Mouse (Mus musculus) heart, postnatal 10 days (tissue): ENCODE measurements around the gene Tbk1. TPM values are rescaled to one million over a fixed set of nuclear protein-coding genes. Genes with fewer than 3 reads are reported as not detected.

Experiments used
- DNase-seq, 2 experiments: peaks; one replicate each; pipeline ENCODE4 v3.0.0; 2021
- intact Hi-C: fragments of 180-260 bp; cut with DNase I; formaldehyde crosslinking; loops from one replicate; pipeline ENCODE4 v1.15.1; 2025
- total RNA-seq, 2 experiments: library from RNA; stranded (reverse); gene quantifications; 2 replicates each; pipeline ENCODE4 v1.2.3; 2021

Gene Tbk1
- total RNA-seq, 2 experiments from 2014 or later: 17.3 to 19.5 TPM

- intact Hi-C loops: no loop called here
- DNase-seq: no peak
These were observed 36.9 kb downstream of the Tbk1 start for GRCm38 (mm10) chr10:121549670-121550069.

GRCm38 (mm10) chr10:121547162-121547561 lies 39.4 kb downstream of the Tbk1 start:
- no peak for DNase-seq
- intact Hi-C loops: no loop called here

GRCm38 (mm10) chr10:121543577-121543976 lies 43.0 kb downstream of the Tbk1 start:
- intact Hi-C loops: no loop called here
- DNase-seq: no peak

GRCm38 (mm10) chr10:121542156-121542555 lies 44.4 kb downstream of the Tbk1 start:
- DNase-seq: no peak
- intact Hi-C loops: no loop called here

- intact Hi-C loops: no loop called here
These were observed 51.6 kb downstream of the Tbk1 start for GRCm38 (mm10) chr10:121534995-121535394.

GRCm38 (mm10) chr10:121533137-121533872 lies 53.3 kb downstream of the Tbk1 start:
- intact Hi-C loops: no loop called here

More at GRCm38 (mm10) chr10:121534995-121535394, 51.6 kb downstream of the Tbk1 start:
- no peak for DNase-seq

GRCm38 (mm10) chr10:121531541-121531940 lies 55.0 kb downstream of the Tbk1 start:
- no peak for DNase-seq
- intact Hi-C loops: no loop called here

More at GRCm38 (mm10) chr10:121533137-121533872, 53.3 kb downstream of the Tbk1 start:
- peak; percentile 54 to 56 for DNase-seq

- intact Hi-C loops: no loop called here
- no peak for DNase-seq
These were observed 56.1 kb downstream of the Tbk1 start for GRCm38 (mm10) chr10:121530365-121531003.

- no peak for DNase-seq
- intact Hi-C loops: no loop called here
These were observed 57.3 kb downstream of the Tbk1 start for GRCm38 (mm10) chr10:121529261-121529660.

- intact Hi-C loops: no loop called here
- no peak for DNase-seq
These were observed 58.1 kb downstream of the Tbk1 start for GRCm38 (mm10) chr10:121528470-121528869.

- intact Hi-C loops: no loop called here
These were observed 59.5 kb downstream of the Tbk1 start for GRCm38 (mm10) chr10:121527114-121527513.

GRCm38 (mm10) chr10:121520923-121521585 lies 65.5 kb downstream of the Tbk1 start:
- DNase-seq: no peak
- intact Hi-C loops: no loop called here

More at GRCm38 (mm10) chr10:121527114-121527513, 59.5 kb downstream of the Tbk1 start:
- no peak for DNase-seq

GRCm38 (mm10) chr10:121519710-121520109 lies 66.9 kb downstream of the Tbk1 start:
- DNase-seq: no peak

GRCm38 (mm10) chr10:121516008-121516600 lies 70.5 kb downstream of the Tbk1 start:
- intact Hi-C loops: loop anchor here (1.0 to 2.0 kb wide), 2 partner anchors 39 to 107 kb away; partner anchors contain the start of gene Rassf3
- DNase-seq: peak; percentile 87 to 93

More at GRCm38 (mm10) chr10:121519710-121520109, 66.9 kb downstream of the Tbk1 start:
- intact Hi-C loops: no loop called here

- intact Hi-C loops: no loop called here
- DNase-seq: peak; percentile 28 to 29
These were observed 76.6 kb downstream of the Tbk1 start for GRCm38 (mm10) chr10:121509751-121510643.

- intact Hi-C loops: no loop called here
- DNase-seq: no peak
These were observed 78.6 kb downstream of the Tbk1 start for GRCm38 (mm10) chr10:121507755-121508544.

GRCm38 (mm10) chr10:121506731-121507583 lies 79.6 kb downstream of the Tbk1 start:
- intact Hi-C loops: no loop called here
- DNase-seq: peak; percentile 59 to 65

- intact Hi-C loops: no loop called here
- no peak for DNase-seq
These were observed 80.7 kb downstream of the Tbk1 start for GRCm38 (mm10) chr10:121505929-121506328.
